Mouse (Mus musculus): ENCODE results near the gene Aurkaip1.

DNA sequence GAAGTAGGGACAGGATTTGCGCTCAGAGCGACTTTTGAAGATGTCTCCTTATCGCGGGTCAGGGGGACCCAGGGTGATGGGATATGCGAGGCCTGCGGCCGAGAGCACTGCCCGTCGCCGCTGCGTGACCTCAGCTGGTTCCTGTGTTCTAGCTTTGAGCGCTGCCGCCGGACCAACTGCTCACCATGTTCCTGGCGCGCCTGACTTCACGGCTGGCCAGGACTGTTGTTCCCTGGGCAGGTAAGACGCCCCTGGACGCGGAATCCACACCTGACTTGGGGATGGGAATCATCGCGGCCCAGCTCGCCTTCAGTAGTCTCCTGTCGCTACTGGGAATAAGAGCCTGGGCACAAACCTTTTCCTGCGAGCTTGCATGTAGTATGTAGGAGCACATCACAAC, 759 bp downstream of the Aurkaip1 start:
- TF ChIP-seq POLR2A (IDR thresholded peaks at IDR 0.05; ENCODE audit: insufficient read depth, low read length) (no peak), CTCF (IDR thresholded peaks at IDR 0.05; ENCODE audit: low read depth, low read length) (no peak)

Measured in ES-Bruce4 (cell line).